Mouse (Mus musculus) kidney, embryonic 15.5 days (tissue): ENCODE results near the gene Rab42. TPM values are rescaled to one million over a fixed set of nuclear protein-coding genes. Genes with fewer than 3 reads are reported as not detected.
"Not testable (repeated sequence)": the region's sequence is repeated elsewhere in the genome, so short reads cannot be mapped to it uniquely, and the experiment has no call there.

Source experiments
- ATAC-seq: fragments of 200-750 bp; cut with Nextera tagmentation; replicated peaks from 2 replicates; pipeline ENCODE4 v1.8.0; 2017; ENCODE audit warnings: moderate TSS enrichment; ENCODE audit not compliant: low FRiP score
- H3K27ac ChIP-seq: fragments of 300-500 bp; sonication (generic); 2 replicates; pipeline ENCODE4 v1.5.1; 2015; ENCODE audit warnings: mild to moderate bottlenecking, inconsistent platforms
- H3K27me3 ChIP-seq: fragments of 300-500 bp; sonication (generic); 2 replicates; pipeline ENCODE4 v1.6.1; 2015; ENCODE audit warnings: inconsistent platforms
- H3K36me3 ChIP-seq: fragments of 300-500 bp; sonication (generic); 2 replicates; pipeline ENCODE4 v1.6.1; 2015; ENCODE audit warnings: inconsistent platforms
- H3K4me1 ChIP-seq: fragments of 300-500 bp; sonication (generic); 2 replicates; pipeline ENCODE4 v1.6.1; 2015; ENCODE audit warnings: inconsistent platforms
- H3K4me2 ChIP-seq: fragments of 300-500 bp; sonication (generic); 2 replicates; pipeline ENCODE4 v1.6.1; 2015; ENCODE audit warnings: moderate library complexity, mild to moderate bottlenecking, inconsistent platforms
- H3K4me3 ChIP-seq: fragments of 300-500 bp; sonication (generic); replicated peaks from 2 replicates; pipeline ENCODE4 v1.5.1; 2015; ENCODE audit warnings: mild to moderate bottlenecking, inconsistent platforms
- H3K9ac ChIP-seq: fragments of 300-500 bp; sonication (generic); 2 replicates; pipeline ENCODE4 v1.6.1; 2015; ENCODE audit warnings: mild to moderate bottlenecking, inconsistent platforms
- H3K9me3 ChIP-seq: fragments of 300-500 bp; sonication (generic); replicated peaks from 2 replicates; pipeline ENCODE4 v1.6.1; 2016; ENCODE audit warnings: inconsistent platforms
- WGBS: fragments of 180-500 bp; shearing (Covaris S2); methylation state at CpG from one replicate; pipeline ENCODE4 v1.1.7; 2015; ENCODE audit warnings: mixed read lengths; 5-methylcytosine and 5-hydroxymethylcytosine counted together
- polyA plus RNA-seq: library from polyadenylated mRNA; unstranded; fragments of >200 nt; fragmentation: Nextera tagmentation; extraction: Ambion mirVana; gene quantifications from 2 replicates; pipeline ENCODE4 v1.2.1, GENCODE M21; 2015

Rab42 gene
- polyA plus RNA-seq, 1 experiment from 2014 or later, result 3.5 TPM

- Histone ChIP-seq H3K27ac (peak overlapping the region; percentile 92), H3K4me3 (peak overlapping the region; percentile 86), H3K4me1 (peaks cover 12% of the 10 kb centered on the region), H3K9me3 (no peaks in the 10 kb centered on the region), H3K4me2 (peak overlapping the region; percentile 82), H3K27me3 (no peaks in the 10 kb centered on the region), H3K9ac (peak overlapping the region; percentile 94), H3K36me3 (peaks cover 52% of the 10 kb centered on the region)
- no peak for ATAC-seq
- 24% methylated on average over 10 of the region's 10 CpGs for WGBS
These were observed 6.8 kb upstream of the Rab42 start for GRCm38 (mm10) chr4:132309849-132310472.

- ATAC-seq, result no peak
These were observed 6.1 kb upstream of the Rab42 start for GRCm38 (mm10) chr4:132309140-132309848.

GRCm38 (mm10) chr4:132308437-132309139, 5.4 kb upstream of the Rab42 start:
- Histone ChIP-seq H3K4me2 (peak overlapping the region; percentile 82), H3K27me3 (no peaks in the 10 kb centered on the region), H3K36me3 (peaks cover 41% of the 10 kb centered on the region), H3K9me3 (no peaks in the 10 kb centered on the region), H3K4me1 (peaks cover 12% of the 10 kb centered on the region), H3K27ac (peak overlapping the region; percentile 92), H3K4me3 (peak overlapping the region; percentile 86), H3K9ac (peak overlapping the region; percentile 94)
- 1% methylated on average over 41 of the region's 41 CpGs for WGBS
- peak; percentile 91 for ATAC-seq

More at GRCm38 (mm10) chr4:132309140-132309848, 6.1 kb upstream of the Rab42 start:
- under 1% methylated on average over 15 of the region's 15 CpGs for WGBS
- Histone ChIP-seq H3K36me3 (peaks cover 48% of the 10 kb centered on the region), H3K9me3 (no peaks in the 10 kb centered on the region), H3K27me3 (no peaks in the 10 kb centered on the region), H3K4me1 (peaks cover 12% of the 10 kb centered on the region), H3K4me2 (peak overlapping the region; percentile 82), H3K9ac (peak overlapping the region; percentile 94), H3K27ac (peak overlapping the region; percentile 92), H3K4me3 (peak overlapping the region; percentile 86)

- no peaks in the 10 kb centered on the region for H3K27me3 ChIP-seq
- H3K4me3 ChIP-seq, result no peak overlapping the region
- H3K9me3 ChIP-seq, result no peaks in the 10 kb centered on the region
- no peak for ATAC-seq
- H3K4me1 ChIP-seq, result peaks cover 24% of the 10 kb centered on the region
- WGBS, result 75% methylated on average over 6 of the region's 6 CpGs
- H3K36me3 ChIP-seq, result peaks cover 15% of the 10 kb centered on the region
- H3K9ac ChIP-seq, result no peak overlapping the region
- no peak overlapping the region for H3K4me2 ChIP-seq
- no peak overlapping the region for H3K27ac ChIP-seq
These were observed 2.8 kb upstream of the Rab42 start for GRCm38 (mm10) chr4:132306004-132306403.

- peaks cover 19% of the 10 kb centered on the region for H3K4me1 ChIP-seq
- H3K27ac ChIP-seq, result no peak overlapping the region
- no peaks in the 10 kb centered on the region for H3K27me3 ChIP-seq
- no peak overlapping the region for H3K4me3 ChIP-seq
- H3K9me3 ChIP-seq, result no peaks in the 10 kb centered on the region
- 82% methylated on average over 8 of the region's 8 CpGs for WGBS
- no peak overlapping the region for H3K9ac ChIP-seq
- no peak overlapping the region for H3K4me2 ChIP-seq
- peaks cover 8% of the 10 kb centered on the region for H3K36me3 ChIP-seq
- no peak for ATAC-seq
These were observed 2.1 kb upstream of the Rab42 start for GRCm38 (mm10) chr4:132305276-132305675.

- peak overlapping the region; percentile 57 for H3K4me3 ChIP-seq
- not testable (repeated sequence) for H3K27ac ChIP-seq, ATAC-seq, H3K9me3 ChIP-seq, H3K27me3 ChIP-seq, H3K36me3 ChIP-seq
- 45% methylated on average over 6 of the region's 6 CpGs for WGBS
- peak overlapping the region; percentile 59; the same call in 1 of the 2 replicates for H3K9ac ChIP-seq
- H3K4me1 ChIP-seq, result peaks cover 12% of the 10 kb centered on the region
- peak overlapping the region; percentile 82 for H3K4me2 ChIP-seq
These were observed 299 bp upstream of the Rab42 start for GRCm38 (mm10) chr4:132303484-132303883.

GRCm38 (mm10) chr4:132301965-132302938, 933 bp downstream of the Rab42 start:
- no peak for ATAC-seq
- no peaks in the 10 kb centered on the region for H3K27me3 ChIP-seq
- peak overlapping the region; percentile 57 for H3K4me3 ChIP-seq
- H3K4me2 ChIP-seq, result peak overlapping the region; percentile 82
- H3K27ac ChIP-seq, result peak overlapping the region; percentile 72; the same call in 1 of the 2 replicates
- 52% methylated on average over 16 of the region's 16 CpGs for WGBS
- peaks cover 12% of the 10 kb centered on the region for H3K4me1 ChIP-seq
- H3K9ac ChIP-seq, result peak overlapping the region; percentile 59
- H3K9me3 ChIP-seq, result no peaks in the 10 kb centered on the region
- H3K36me3 ChIP-seq, result no peaks in the 10 kb centered on the region

- Histone ChIP-seq H3K4me1 (peaks cover 12% of the 10 kb centered on the region), H3K9ac (no peak overlapping the region), H3K27ac (no peak overlapping the region), H3K36me3 (no peaks in the 10 kb centered on the region), H3K27me3 (no peaks in the 10 kb centered on the region), H3K4me3 (no peak overlapping the region), H3K9me3 (no peaks in the 10 kb centered on the region), H3K4me2 (no peak overlapping the region)
- ATAC-seq, result no peak
- WGBS, result 83% methylated on average over 6 of the region's 6 CpGs
These were observed 1.7 kb downstream of the Rab42 start for GRCm38 (mm10) chr4:132301486-132301885.

GRCm38 (mm10) chr4:132299849-132300248, 3.3 kb downstream of the Rab42 start:
- H3K4me1 ChIP-seq, result peaks cover 12% of the 10 kb centered on the region
- H3K27me3 ChIP-seq, result no peaks in the 10 kb centered on the region
- H3K27ac ChIP-seq, result no peak overlapping the region
- WGBS, result 95% methylated on average over 1 of the region's 1 CpGs
- H3K9me3 ChIP-seq, result no peaks in the 10 kb centered on the region
- no peaks in the 10 kb centered on the region for H3K36me3 ChIP-seq
- no peak overlapping the region for H3K4me2 ChIP-seq
- H3K9ac ChIP-seq, result no peak overlapping the region
- H3K4me3 ChIP-seq, result no peak overlapping the region
- no peak for ATAC-seq

GRCm38 (mm10) chr4:132295696-132296390, 7.3 kb downstream of the Rab42 start:
- no peaks in the 10 kb centered on the region for H3K4me1 ChIP-seq
- WGBS, result 49% methylated on average over 8 of the region's 8 CpGs
- no peak overlapping the region for H3K27ac ChIP-seq
- no peaks in the 10 kb centered on the region for H3K27me3 ChIP-seq
- H3K9me3 ChIP-seq, result no peaks in the 10 kb centered on the region
- ATAC-seq, result no peak
- H3K4me2 ChIP-seq, result no peak overlapping the region
- H3K4me3 ChIP-seq, result no peak overlapping the region
- H3K36me3 ChIP-seq, result peaks cover 27% of the 10 kb centered on the region
- H3K9ac ChIP-seq, result no peak overlapping the region

GRCm38 (mm10) chr4:132293682-132294240, 9.4 kb downstream of the Rab42 start:
- Histone ChIP-seq H3K4me3 (no peak overlapping the region), H3K27ac (no peak overlapping the region), H3K9me3 (no peaks in the 10 kb centered on the region), H3K4me1 (no peaks in the 10 kb centered on the region), H3K4me2 (no peak overlapping the region), H3K27me3 (no peaks in the 10 kb centered on the region), H3K36me3 (peaks cover 40% of the 10 kb centered on the region), H3K9ac (no peak overlapping the region)
- WGBS, result 57% methylated on average over 7 of the region's 7 CpGs
- ATAC-seq, result no peak
